Mouse (Mus musculus): Measurements from ENCODE around the gene Arl6ip4.

DNA sequence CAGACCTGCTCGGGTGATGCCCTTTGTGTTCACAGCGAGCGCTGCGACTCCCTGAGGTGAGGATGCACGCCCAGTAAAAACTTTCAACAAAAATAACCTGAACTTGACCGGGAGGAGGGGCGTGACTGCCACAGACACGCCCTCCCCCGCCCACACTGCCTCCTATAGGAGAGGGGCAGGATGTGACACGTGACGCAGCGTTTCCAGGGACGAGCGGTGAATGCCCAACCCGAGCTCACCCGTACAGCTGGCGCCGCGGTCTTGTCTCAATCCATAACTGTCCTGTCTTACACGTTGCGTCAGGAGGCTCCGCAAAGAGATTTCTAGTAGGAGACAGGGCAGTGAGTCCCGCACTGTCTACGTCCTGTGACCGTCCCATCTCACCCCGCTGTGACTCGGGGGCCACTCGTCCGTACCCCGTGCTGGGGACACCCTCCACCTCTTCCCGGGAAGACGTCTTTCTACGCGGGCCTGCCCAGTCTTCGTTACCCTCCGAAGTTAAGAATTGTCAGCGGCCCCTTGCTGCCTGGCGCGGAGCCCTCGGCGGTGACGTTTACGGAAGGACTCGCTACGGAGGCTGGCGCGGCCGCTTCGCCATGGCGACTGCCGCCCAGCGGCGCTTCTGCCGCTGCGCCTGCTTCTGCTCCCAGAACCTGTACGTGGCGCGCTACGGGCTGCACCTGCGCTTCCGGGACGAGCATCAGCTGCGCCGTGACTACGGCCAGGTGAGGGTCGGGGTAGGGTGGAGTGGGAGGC lies 4.0 kb upstream of the Arl6ip4 start, which contains the start of gene Ogfod2:
- TF ChIP-seq CTCF (IDR thresholded peaks at IDR 0.05; ENCODE audit: insufficient read depth, low read length) (no peak), POLR2A (IDR thresholded peaks at IDR 0.05; ENCODE audit: borderline replicate concordance, extremely low read depth, low read depth, low read length) (peak; percentile 68; the same call in 1 of the 2 replicates)
